Mouse (Mus musculus) thymus, adult 2 months (tissue): Measurements from ENCODE around the gene Rasgrp3.

Experiments used
- CTCF ChIP-seq: fragments of 200-500 bp; IDR thresholded peaks from 2 replicates; pipeline ENCODE4 v1.5.1; 2012; ENCODE audit warnings: mild to moderate bottlenecking, control low read depth, low read length, moderate library complexity, borderline replicate concordance; ENCODE audit not compliant: control insufficient read depth, poor library complexity, insufficient read depth; ENCODE audit errors: extremely low read depth
- POLR2A ChIP-seq: fragments of 200-500 bp; IDR thresholded peaks from 2 replicates; pipeline ENCODE4 v1.6.1; 2012; ENCODE audit warnings: mild to moderate bottlenecking, low read length, control low read depth, moderate library complexity; ENCODE audit not compliant: control insufficient read depth, poor library complexity, insufficient read depth; ENCODE audit errors: extremely low read depth

DNA sequence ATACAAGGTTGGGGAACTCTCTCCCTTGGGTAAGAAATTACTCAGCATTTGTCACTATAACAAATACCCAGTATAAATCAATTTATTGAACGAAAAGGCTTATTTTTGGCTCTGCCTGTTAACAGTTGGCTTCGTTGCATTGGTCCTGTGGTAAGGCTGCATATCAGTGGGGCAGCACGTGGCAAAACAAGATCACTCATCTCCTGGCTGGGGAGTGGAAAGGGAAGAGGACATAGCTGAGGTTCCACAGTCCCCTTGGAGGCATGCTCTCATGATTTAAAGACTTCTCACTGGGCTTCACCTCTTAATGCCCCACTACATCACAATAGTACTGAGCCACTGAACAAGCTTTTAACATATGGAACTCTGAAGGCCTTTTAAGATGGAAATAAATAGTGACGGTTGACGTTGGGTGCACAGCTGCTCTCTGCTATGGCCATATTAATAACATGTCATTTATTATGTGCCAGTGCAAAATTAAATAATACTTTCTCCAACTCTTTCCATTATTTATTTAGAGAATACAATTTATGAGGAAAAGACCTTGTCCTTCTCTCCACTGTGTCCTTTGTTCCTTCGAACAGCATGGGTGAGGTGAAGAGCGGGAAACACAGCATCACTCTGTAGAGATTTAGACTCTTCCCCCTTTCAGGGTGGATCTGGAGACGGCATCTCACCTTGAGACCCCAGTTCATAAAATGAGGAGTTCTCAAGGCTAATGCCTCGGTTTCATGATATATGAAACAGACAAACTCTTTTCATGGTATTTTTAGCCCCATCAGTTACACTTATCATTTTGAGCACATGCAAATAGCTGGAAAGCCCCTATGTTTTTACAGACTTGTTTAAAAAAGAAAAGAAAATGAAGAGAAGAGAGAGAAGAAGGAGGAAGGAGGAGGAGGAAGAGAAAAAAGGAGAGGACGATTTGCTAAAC lies 71.3 kb downstream of the Rasgrp3 start:
- no peak for TF ChIP-seq CTCF
- TF ChIP-seq POLR2A: no peak
